Mouse (Mus musculus) right cerebral cortex, postnatal 25 days (tissue): ENCODE data around the gene Fkbp1a.

Source experiments
- DNase-seq: peaks from one replicate; pipeline ENCODE4 v3.0.0; 2022

Fkbp1a gene

GRCm38 (mm10) chr2:151542323-151543062 lies at the start of gene Fkbp1a:
Gene Fkbp1a (plus strand): TSS chr2:151542483.
- DNase-seq: peak; percentile 98

DNA sequence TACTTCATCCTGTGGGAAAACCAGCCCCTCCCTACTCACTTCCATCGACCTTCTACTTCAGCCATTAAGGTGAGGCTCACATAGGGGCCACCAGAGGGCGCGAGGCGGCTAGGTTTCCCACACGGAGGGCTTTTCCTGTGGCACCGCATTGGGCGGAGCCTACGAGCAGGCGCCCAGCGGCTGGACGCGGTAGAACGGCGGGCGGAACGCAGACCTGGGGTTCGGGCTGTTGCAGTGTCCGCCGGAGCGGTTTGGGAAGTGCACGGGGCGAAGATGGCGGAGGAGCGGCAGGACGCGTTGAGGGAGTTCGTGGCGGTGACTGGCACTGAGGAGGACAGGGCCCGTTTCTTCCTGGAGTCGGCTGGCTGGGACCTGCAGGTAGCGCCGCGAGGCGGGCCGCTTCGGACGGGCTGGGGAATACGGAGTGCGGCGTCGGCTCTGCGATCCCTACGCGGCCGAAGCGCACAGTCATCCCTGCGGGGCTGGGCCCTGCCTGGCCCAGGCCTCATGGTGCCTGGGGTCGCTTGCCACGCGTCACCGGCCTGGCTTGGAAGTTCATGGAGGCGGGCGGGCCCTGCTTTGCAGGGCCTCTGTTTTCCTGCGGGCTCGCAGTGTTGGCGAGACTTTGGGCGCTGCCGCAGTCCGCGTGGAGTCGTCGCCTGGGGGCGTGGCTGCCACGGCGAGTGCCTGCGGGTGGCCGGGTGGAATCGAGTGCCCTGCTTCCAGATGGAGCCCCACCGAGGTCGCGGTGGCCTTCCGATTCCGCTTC lies 48.1 kb upstream of the Fkbp1a start, which contains the start of gene Nsfl1c:
TSS of gene Nsfl1c (plus strand) at position 148 of the 769 bp plus-strand sequence.
- peak; percentile 95 for DNase-seq

- no peak for DNase-seq
Observed at GRCm38 (mm10) chr2:151498358-151498757, 43.9 kb upstream of the Fkbp1a start.

GRCm38 (mm10) chr2:151500442-151501007 lies 41.8 kb upstream of the Fkbp1a start:
- no peak for DNase-seq

- no peak for DNase-seq
Observed at GRCm38 (mm10) chr2:151504226-151504625, 38.1 kb upstream of the Fkbp1a start.

DNA sequence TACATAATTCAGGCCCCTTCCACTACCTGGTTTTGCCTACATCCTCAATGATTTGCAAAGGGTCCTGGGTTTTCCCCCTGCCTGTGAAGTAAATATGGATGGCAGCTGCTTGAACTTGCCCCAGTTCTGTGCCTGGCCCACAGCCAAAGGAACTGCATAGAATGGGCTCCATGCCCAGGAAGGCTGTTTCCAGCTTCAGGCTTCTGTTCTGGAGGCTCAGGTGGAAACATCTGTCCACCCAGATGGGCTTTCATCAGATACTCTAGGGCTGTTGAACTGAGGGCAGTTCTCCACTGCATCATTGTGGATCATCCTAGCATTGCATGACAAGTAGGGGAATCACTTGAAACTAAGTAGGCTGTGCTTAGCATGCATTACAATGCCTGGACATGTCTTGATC lies 30.1 kb upstream of the Fkbp1a start:
- DNase-seq: peak; percentile 32

- DNase-seq: peak; percentile 44
Observed at GRCm38 (mm10) chr2:151513525-151514285, 28.6 kb upstream of the Fkbp1a start.

DNA sequence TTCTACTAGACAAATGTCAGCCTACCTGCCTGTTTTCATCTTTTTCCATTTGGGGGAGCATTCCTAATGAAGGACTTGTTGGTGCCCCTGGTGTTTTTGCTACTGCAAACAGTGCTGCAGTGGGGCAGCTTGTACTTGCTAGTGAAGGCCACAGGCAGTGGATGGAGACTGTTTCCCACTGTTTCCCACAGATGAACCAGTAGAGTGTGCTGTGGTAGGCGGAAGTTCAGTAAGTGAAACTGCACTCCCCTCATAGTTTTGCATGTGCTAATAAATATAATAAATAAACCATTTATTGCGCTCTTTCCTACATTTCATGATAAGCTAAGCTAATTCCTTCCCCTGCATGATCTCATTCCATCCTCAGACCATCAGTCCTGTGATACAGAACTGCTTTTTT lies 23.3 kb upstream of the Fkbp1a start:
- no peak for DNase-seq

DNA sequence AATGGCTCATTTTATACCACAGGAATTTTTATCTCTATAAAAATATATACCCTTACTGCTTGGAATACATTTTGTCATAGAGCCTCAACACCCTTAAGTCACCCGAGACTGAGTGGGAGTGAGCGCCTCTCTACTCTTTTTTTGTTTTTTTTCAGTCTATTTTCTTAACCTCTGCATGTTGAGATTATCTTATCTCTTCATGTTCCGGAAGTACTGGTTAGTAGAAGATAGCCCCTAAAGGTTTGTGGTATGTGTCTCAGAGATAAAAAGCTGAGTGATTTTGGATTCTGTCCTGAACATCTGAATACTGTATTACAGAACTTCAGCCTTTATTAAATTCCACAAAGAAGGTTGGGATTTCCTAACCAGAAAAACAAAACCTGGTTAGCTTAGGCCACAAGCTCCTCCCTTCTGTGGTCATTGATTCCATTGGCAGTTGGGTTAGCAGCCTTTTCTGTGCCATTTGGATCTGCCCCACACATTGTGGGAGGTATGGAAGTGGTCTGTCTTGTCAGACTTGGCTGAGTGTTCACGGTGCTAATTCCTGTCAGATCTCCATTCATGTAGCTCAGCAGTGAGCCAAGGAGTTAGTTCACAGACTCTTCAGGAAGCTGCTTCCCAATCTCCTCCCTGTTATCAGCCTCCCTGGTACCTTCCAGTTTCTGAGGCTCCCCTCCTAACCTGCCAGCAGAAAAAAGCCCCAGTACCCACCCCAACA lies 17.8 kb upstream of the Fkbp1a start:
- DNase-seq: no peak

DNA sequence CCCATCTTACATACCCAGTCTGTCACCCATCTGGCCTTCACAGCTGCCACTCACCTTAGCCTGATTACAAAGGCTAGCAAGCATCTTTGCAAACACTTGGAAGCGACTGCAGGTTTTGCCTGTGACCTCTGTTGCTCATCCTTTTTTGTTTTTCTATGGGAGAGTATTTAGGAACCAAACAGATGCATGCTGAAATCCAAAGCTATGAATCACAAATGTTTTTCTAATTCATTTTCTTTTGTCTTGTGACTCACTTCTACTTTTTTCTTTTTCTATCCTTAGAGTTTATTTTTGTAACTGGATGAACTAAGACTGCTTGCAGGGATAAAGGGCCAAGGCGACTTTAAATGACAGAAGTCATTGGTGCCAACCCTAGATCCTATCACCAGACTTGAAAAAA lies 16.8 kb upstream of the Fkbp1a start:
- DNase-seq: no peak

DNA sequence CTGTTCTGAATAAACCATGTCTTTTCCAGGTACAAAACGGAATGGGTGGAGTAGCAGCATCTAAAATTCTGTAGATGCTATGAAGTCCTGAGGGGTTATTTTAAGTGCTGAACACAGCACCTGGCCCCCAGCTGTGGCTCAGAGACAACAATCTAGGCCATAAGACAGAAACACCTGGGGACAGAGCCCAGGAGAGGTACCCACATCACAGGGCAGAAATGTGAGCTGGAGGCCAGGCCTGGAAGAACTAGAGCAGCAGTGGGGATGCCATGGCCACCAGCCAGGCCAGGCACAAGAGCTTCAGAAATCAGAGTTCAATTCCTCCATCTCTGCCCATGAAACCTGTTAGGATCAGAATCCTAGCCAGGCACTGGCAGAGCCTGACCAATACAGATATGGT lies 14.2 kb upstream of the Fkbp1a start:
- DNase-seq: no peak

DNA sequence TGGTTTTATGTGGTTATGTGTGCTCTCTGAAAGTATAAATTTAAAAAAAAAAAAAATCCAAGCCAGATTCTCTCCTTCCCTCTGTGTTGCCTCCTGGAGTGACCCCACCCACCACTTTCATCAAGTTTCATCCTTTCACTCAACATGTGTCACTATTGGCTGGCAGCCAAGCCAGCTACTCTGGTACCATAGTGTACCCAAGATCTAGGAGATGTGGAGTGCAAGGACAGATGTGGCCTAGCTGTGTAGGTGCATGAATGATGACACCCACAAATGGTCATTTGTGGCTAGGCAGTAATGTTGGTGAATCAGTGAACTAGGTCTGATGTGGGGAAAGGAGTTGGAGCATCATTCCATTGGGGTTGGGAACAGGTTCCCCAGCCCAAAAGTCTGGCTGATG lies 13.1 kb upstream of the Fkbp1a start:
- no peak for DNase-seq

GRCm38 (mm10) chr2:151530378-151531230 lies 11.7 kb upstream of the Fkbp1a start:
- DNase-seq: no peak

DNA sequence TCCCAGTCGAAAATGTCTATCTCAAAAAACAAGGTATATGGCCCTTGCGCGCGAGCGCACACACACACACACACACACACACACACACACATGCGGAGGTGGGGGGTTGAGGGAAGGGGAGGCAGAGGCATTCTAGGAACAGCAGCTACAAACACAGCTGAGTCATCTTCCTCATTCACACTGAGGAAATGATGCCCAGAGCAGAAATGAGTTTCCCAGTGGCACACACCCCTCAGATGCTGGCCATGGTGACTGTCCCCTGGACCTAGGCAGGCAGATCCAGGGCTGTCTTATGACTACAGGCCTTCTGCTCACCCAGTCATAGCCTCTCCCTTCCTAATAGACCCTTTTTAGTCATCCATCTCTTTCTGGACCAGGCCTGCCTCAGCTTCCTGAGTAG lies 8.7 kb upstream of the Fkbp1a start:
- DNase-seq: no peak

DNA sequence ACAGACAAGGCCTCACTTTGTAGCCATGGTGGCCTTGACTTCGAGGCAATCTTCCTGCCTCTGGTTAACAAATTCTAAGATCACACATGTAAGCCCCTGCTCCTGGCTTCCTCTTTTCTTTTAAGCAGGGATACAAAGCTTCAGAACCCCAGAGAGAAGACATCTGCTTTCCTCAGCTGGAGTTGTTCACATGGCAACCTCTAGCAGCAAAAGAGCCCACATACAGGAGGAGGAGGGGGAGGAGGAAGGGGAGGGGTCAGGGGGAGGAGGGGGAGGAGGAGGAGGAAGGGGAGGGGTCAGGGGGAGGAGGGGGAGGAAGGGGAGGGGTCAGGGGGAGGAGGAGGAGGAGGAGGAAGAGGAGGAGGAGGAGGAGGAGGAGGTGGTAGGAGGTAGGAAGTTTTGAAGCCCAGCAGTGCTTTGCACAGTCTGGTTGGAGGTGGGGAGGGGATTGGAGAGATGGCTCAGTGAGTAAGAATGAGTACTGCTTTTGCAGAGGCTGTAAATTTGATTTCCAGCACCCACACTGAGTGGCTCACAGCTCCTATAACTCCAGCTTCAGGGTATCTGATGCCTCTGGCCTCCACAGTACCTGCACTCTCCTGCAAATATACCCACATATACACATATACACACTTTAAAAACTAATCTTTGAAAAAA lies 6.2 kb upstream of the Fkbp1a start:
- DNase-seq: peak; percentile 31

DNA sequence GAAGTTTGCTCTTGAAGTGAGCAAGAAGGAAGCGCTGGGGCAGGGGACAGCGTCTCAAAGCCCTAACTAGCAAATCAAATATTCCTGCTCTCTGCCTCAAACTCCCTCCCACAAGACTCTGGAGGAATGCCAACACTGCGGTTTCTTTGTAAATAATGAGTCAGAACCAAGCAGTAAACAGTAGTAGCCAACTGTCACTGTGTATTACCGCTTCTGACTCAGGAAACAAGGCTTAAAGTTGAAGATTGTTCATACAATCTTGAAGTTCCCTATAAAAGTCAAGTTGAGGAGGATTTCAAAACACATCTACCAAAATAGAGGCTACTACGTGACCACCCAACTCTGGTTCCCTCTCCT lies 5.7 kb upstream of the Fkbp1a start:
- DNase-seq: no peak

DNA sequence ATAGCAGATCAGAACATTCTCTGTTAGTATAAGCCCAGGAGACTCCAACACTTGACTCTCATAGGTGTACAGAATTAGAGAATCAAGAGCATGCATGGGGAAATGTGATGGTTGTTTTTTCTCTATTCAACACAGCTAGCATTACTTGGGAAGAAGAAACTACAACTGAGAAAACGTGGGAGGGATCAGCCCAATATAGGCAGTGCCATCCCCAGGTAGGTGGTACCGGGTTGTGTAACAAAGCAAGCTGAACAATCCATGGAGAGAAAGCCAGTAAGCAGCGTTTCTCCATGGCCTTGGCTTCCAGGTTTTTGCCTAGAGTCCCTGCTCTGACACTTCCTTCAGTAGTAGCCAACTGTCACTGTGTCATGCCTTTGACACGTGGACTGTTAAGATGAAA lies 3.6 kb upstream of the Fkbp1a start:
- no peak for DNase-seq

DNA sequence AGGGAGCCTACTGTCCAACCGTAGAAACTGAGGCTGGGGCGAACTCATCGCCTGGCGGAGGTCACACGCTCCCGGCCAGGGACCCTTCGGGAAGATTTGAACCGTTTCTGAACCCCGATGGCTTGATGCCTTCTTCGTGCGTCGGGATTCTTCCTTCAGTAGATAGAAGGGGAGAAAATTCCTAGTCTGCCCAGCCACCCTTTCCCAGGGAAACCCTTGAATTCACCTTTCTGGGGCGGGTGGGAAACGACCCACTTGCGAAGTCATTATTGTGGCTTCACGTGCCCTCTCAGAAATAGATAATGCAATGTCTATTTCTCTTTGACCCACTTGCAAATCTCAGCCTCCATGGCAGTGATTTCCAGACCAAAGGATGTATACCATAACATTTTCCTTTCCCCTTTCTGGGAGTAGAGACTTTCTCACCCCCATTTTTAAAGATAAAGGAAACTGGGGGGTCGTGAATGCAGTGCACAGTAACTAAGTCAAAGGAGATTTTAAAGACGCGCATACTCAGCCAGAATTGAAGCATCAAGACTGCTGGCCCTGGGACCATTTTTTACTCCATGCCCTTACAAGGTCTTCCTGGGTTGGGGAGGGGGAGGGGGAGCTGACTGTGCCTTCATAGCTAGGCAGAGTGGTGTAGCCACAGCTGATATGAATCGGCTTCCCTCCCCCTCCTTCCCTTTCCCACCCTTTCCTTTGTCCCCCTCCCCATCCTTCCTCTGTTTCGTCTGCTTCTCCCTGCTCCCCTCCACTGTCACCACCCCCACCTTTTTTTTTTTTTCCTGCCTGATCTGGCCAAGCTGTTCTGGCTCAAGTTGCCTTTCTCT lies 996 bp downstream of the Fkbp1a start:
- no peak for DNase-seq

DNA sequence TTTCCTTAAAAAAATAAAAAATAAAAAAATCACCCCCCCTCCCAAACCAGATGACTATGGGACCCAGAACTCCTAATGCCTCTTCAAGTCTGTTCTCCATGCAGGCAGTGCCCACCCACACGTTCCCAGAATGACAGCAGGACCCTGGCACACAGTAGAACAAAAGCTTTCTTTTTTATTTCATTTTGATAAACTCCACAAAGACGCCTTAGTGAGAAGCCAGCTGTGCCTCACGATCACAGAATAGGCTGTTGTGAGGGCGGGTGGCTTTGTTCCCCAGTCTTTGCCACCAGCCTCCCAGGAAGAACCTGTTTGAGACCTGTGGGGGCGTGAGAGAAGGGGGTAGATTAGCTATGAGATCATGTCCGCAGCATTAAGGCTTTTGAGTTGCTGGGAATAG lies 2.4 kb downstream of the Fkbp1a start:
- DNase-seq: no peak

- DNase-seq: no peak
Observed at GRCm38 (mm10) chr2:151546571-151546970, 4.3 kb downstream of the Fkbp1a start.
